Mouse (Mus musculus) subcutaneous adipose tissue, adult 2 months (tissue): ENCODE measurements around the gene 1700040F15Rik. TPM values are rescaled to one million over a fixed set of nuclear protein-coding genes. Genes with fewer than 3 reads are reported as not detected.

ENCODE experiments used
- polyA plus RNA-seq: library from polyadenylated mRNA; depleted of rRNA; stranded (reverse); fragments of >200 nt; gene quantifications from 2 replicates; pipeline ENCODE4 v1.2.3, GENCODE M21; 2012; ENCODE audit warnings: low replicate concordance; rRNA removed

Gene 1700040F15Rik
- polyA plus RNA-seq = not detected in 2 replicates

GRCm38 (mm10) chrY:61101947-61102346 is at the start of gene 1700040F15Rik:
Gene 1700040F15Rik (plus strand): TSS chrY:61102247.

